Comparison of ENCODE assay signal across 24 mouse cellular contexts in genomic region chr16:66257921-66258320, GRCm38 (mm10).
DNase-seq lines count a peak whose midpoint lies in the region; ATAC-seq lines count a peak whose summit lies in the region.
"Had no signal": no experiment of that assay in that cellular context is flagged by ENCODE, and none has a peak within 500 bp of the region (broad histone marks: within the 10 kb centered on the region; RNA-seq: fewer than 3 reads in every experiment).

No protein-coding gene starts in this region.

- H3K27me3 ChIP-seq in forebrain, embryonic 14.5 days (replicated peaks; ENCODE audit: control insufficient read depth, insufficient read depth, low read length): no peaks in the 10 kb centered on the region
- no peaks in the 10 kb centered on the region for H3K27me3 ChIP-seq in forebrain, embryonic 12.5 days
- H3K27me3 ChIP-seq in midbrain, embryonic 14.5 days (ENCODE audit: control insufficient read depth, insufficient read depth, low read length): no peaks in the 10 kb centered on the region
- no peaks in the 10 kb centered on the region for H3K27me3 ChIP-seq in midbrain, embryonic 11.5 days (ENCODE audit: control insufficient read depth, insufficient read depth, low read length)
- H3K27me3 ChIP-seq: hindbrain, embryonic 15.5 days; kidney, embryonic 15.5 days; neural tube, embryonic 13.5 days; stomach, embryonic 15.5 days had no signal

- H3K36me3 ChIP-seq in forebrain, embryonic 14.5 days (ENCODE audit: control insufficient read depth, insufficient read depth, low read length): no peaks in the 10 kb centered on the region
- no peaks in the 10 kb centered on the region for H3K36me3 ChIP-seq in forebrain, embryonic 12.5 days (replicated peaks)
- H3K36me3 ChIP-seq in midbrain, embryonic 14.5 days (ENCODE audit: control insufficient read depth, insufficient read depth, low read length): no peaks in the 10 kb centered on the region
- H3K36me3 ChIP-seq in midbrain, embryonic 11.5 days (ENCODE audit: control insufficient read depth, insufficient read depth, low read length): no peaks in the 10 kb centered on the region
- H3K36me3 ChIP-seq: hindbrain, embryonic 15.5 days; kidney, embryonic 15.5 days; neural tube, embryonic 13.5 days; stomach, embryonic 15.5 days had no signal

- no peak for ATAC-seq in forebrain, embryonic 14.5 days
- no peak for ATAC-seq in forebrain, embryonic 12.5 days (ENCODE audit: low FRiP score)
- no peak for ATAC-seq in midbrain, embryonic 14.5 days (ENCODE audit: low FRiP score, low TSS enrichment)
- no peak for ATAC-seq in midbrain, embryonic 11.5 days (ENCODE audit: low FRiP score)
- ATAC-seq: activated CD4-positive, CD25-positive, alpha-beta regulatory T cell, adult 4 months; CD4-positive, CD25-positive, alpha-beta regulatory T cell, adult 4 months; intestine, postnatal 0 days had no signal

- peak; percentile 8 for DNase-seq in adrenal gland, postnatal 10 days
- DNase-seq in adrenal gland, adult 8-10 months: no peak
- peak; percentile 13 for DNase-seq in forebrain, embryonic 14.5 days (ENCODE audit: low spot score)
- DNase-seq in midbrain, embryonic 14.5 days: peak; percentile 37
- no peak for DNase-seq in midbrain, embryonic 11.5 days (ENCODE audit: low spot score, missing footprints)
- DNase-seq in cerebellum, postnatal 36 days: peak; percentile 3 to 26
- DNase-seq in kidney, postnatal 14 days: no peak
- DNase-seq: gastrocnemius, postnatal 25 days; heart, adult 2 months; heart, postnatal 36 days; liver; lung, adult 2 months; lung, postnatal 36 days; right cerebral cortex, postnatal 14 days; thymus, adult 18-20 months; thymus, postnatal 4 days had no signal

- H3K4me1 ChIP-seq in forebrain, embryonic 14.5 days (ENCODE audit: control insufficient read depth, insufficient read depth, low read length): no peaks in the 10 kb centered on the region
- H3K4me1 ChIP-seq in forebrain, embryonic 12.5 days: no peaks in the 10 kb centered on the region
- no peaks in the 10 kb centered on the region for H3K4me1 ChIP-seq in midbrain, embryonic 14.5 days (ENCODE audit: control insufficient read depth, insufficient read depth, low read length)
- no peaks in the 10 kb centered on the region for H3K4me1 ChIP-seq in midbrain, embryonic 11.5 days (ENCODE audit: control insufficient read depth, insufficient read depth, low read length)
- H3K4me1 ChIP-seq: hindbrain, embryonic 15.5 days; kidney, embryonic 15.5 days; neural tube, embryonic 13.5 days; stomach, embryonic 15.5 days had no signal

- no peak overlapping the region for H3K9ac ChIP-seq in forebrain, embryonic 14.5 days (ENCODE audit: low read length)
- no peak overlapping the region for H3K9ac ChIP-seq in forebrain, embryonic 12.5 days
- H3K9ac ChIP-seq in midbrain, embryonic 14.5 days (replicated peaks; ENCODE audit: low read length): no peak overlapping the region
- no peak overlapping the region for H3K9ac ChIP-seq in midbrain, embryonic 11.5 days (ENCODE audit: low read length)
- H3K9ac ChIP-seq: hindbrain, embryonic 15.5 days; kidney, embryonic 15.5 days; neural tube, embryonic 13.5 days; stomach, embryonic 15.5 days had no signal

- WGBS in forebrain, embryonic 14.5 days: 77% methylated on average over 2 of the region's 2 CpGs
- 90% methylated on average over 2 of the region's 2 CpGs for WGBS in forebrain, embryonic 12.5 days
- 76% methylated on average over 2 of the region's 2 CpGs for WGBS in midbrain, embryonic 14.5 days
- WGBS in midbrain, embryonic 11.5 days: 78% methylated on average over 2 of the region's 2 CpGs

- no peak overlapping the region for H3K27ac ChIP-seq in forebrain, embryonic 14.5 days (ENCODE audit: low read depth, low read length)
- H3K27ac ChIP-seq in forebrain, embryonic 12.5 days: no peak overlapping the region
- H3K27ac ChIP-seq in midbrain, embryonic 14.5 days (replicated peaks; ENCODE audit: low read depth, low read length): no peak overlapping the region
- H3K27ac ChIP-seq in midbrain, embryonic 11.5 days (ENCODE audit: low read depth, low read length): no peak overlapping the region
- H3K27ac ChIP-seq: heart, adult 2 months; hindbrain, embryonic 15.5 days; kidney, embryonic 15.5 days; neural tube, embryonic 13.5 days; stomach, embryonic 15.5 days had no signal

- no peak overlapping the region for H3K4me2 ChIP-seq in forebrain, embryonic 14.5 days (ENCODE audit: low read length)
- H3K4me2 ChIP-seq in forebrain, embryonic 12.5 days: no peak overlapping the region
- no peak overlapping the region for H3K4me2 ChIP-seq in midbrain, embryonic 14.5 days (ENCODE audit: low read length)
- no peak overlapping the region for H3K4me2 ChIP-seq in midbrain, embryonic 11.5 days
- H3K4me2 ChIP-seq: hindbrain, embryonic 15.5 days; kidney, embryonic 15.5 days; neural tube, embryonic 13.5 days; stomach, embryonic 15.5 days had no signal

- no peaks in the 10 kb centered on the region for H3K9me3 ChIP-seq in forebrain, embryonic 14.5 days (replicated peaks; ENCODE audit: control insufficient read depth, low read length)
- no peaks in the 10 kb centered on the region for H3K9me3 ChIP-seq in forebrain, embryonic 12.5 days
- H3K9me3 ChIP-seq in midbrain, embryonic 14.5 days (ENCODE audit: control insufficient read depth, low read length): no peaks in the 10 kb centered on the region
- no peaks in the 10 kb centered on the region for H3K9me3 ChIP-seq in midbrain, embryonic 11.5 days (ENCODE audit: control insufficient read depth, low read length)
- H3K9me3 ChIP-seq: hindbrain, embryonic 15.5 days; kidney, embryonic 15.5 days; neural tube, embryonic 13.5 days; stomach, embryonic 15.5 days had no signal

- no peak overlapping the region for H3K4me3 ChIP-seq in forebrain, embryonic 14.5 days (ENCODE audit: low read depth, low read length)
- H3K4me3 ChIP-seq in forebrain, embryonic 12.5 days (replicated peaks): no peak overlapping the region
- H3K4me3 ChIP-seq in midbrain, embryonic 14.5 days (replicated peaks; ENCODE audit: low read depth, low read length): no peak overlapping the region
- no peak overlapping the region for H3K4me3 ChIP-seq in midbrain, embryonic 11.5 days (ENCODE audit: low read depth, low read length)
- H3K4me3 ChIP-seq: heart, adult 2 months; hindbrain, embryonic 15.5 days; kidney, embryonic 15.5 days; neural tube, embryonic 13.5 days; stomach, embryonic 15.5 days had no signal

Comparison
In these comparisons a context has a peak if more than half of its experiments do, and no peak if none do; other contexts are left out.
1. DNase-seq: peak in adrenal gland, postnatal 10 days (single experiment), forebrain, embryonic 14.5 days (single experiment), midbrain, embryonic 14.5 days (single experiment) and cerebellum, postnatal 36 days (2 of 2); none in adrenal gland, adult 8-10 months (single experiment), midbrain, embryonic 11.5 days (single experiment) and kidney, postnatal 14 days (single experiment).